Mouse (Mus musculus): ENCODE measurements around the gene Sh3bp2.
A peak's percentile ranks its signal among the peaks of the same experiment; 100 is the strongest.
"Not testable (repeated sequence)": the region's sequence is repeated elsewhere in the genome, so short reads cannot be mapped to it uniquely, and the experiment has no call there.

The Sh3bp2 gene

DNA sequence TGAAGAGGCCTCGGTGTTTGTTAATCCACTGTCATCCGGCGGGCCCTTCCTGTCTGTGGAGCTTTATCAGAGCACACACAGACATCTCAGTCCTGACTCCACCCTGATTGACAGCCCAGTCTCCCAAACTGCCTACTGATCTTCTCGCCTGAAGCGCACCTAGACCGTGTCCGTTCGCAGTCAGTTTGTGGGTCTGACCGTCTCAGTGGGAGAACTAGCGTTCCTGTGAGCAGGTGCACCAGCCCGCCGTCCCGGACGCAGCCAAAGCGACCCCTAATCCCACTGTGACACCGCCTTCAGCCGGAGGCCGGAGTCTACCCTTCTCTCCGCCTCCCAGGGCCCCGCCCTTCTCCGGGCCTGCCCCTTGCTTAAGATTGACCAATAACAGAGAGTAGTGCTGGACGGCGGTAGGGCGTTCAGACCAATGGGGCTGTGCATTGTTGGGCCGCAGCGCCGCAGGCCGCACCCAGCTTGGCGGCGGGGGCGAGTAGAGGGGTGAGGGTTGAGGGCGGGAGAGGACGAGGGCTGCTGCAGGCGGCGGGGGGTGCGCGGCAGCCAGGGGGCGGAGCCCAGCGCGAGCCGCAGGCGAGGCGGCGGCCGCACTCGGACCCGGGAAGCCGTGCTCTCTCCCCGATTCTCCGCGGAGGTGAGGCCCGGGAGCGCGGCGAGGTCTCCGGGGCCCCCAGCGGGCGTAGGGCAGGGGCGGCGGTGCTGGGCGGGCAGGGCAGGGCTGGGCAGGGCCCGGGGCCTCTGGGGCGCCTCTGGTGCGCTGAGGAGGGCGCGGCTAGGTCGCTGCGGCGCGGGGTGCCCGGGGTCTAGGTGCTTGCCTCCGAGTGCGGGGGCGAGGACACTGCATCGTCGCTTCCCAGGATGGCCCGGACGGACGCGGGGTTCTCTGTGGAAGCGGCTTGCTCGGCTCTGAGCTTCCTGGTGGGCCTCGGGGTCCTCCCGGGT is 47.9 kb downstream of the Sh3bp2 start, which contains the start of gene Add1:
TSS of gene Add1 (plus strand) at position 397 of the 954 bp plus-strand sequence.
- peak; percentile 89 for DNase-seq

DNA sequence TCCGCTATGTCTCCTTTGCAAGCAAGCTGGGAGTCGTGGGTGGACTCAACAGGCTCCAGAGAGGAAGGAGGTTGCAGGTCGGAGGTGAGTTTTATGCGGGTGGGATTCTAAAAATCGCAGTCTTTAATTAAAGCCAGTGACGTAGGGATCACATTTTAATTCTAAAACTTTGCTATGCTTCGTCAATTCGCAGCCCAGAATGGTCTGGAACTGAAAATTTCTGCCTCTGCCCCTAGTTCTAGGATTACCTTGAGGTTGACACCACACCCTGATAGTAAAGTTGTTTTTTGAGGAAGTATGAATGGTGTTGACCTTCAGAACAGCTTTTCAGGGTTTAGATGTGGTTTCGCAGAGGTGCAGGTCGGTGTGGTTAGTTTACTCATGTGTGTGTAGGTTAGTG is 49.1 kb downstream of the Sh3bp2 start:
- DNase-seq: no peak

GRCm38 (mm10) chr5:34576286-34576685 is 50.6 kb downstream of the Sh3bp2 start:
- DNase-seq: no peak

DNA sequence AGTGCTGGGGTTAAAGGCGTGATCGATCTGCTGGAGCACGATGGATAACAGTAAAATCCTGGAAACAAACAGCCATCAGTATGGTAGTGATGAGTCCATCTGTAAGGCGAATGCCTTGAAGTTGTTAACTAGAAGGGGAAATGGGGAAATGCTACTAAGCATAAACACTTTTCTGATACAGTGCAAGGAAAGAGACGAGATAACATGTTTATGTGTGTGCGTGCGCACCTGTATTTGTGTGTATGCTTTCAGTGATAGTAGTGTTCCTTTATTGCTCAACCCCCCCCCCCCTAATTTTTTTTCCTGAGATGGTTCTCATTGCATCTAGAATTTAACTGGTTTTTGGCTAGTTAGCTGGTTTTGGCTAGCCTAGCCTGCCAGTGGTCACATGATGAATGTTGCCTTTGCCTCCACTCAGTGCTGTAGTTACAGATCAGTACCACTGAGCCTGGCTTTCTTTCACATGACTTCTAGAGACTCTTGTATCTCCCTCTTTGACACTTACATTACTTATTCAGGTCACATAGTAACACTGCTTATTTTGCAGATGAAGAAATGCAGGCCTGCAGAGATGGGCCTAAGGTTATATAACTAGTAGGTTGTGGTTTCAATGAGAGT is 52.5 kb downstream of the Sh3bp2 start:
- no peak for DNase-seq

DNA sequence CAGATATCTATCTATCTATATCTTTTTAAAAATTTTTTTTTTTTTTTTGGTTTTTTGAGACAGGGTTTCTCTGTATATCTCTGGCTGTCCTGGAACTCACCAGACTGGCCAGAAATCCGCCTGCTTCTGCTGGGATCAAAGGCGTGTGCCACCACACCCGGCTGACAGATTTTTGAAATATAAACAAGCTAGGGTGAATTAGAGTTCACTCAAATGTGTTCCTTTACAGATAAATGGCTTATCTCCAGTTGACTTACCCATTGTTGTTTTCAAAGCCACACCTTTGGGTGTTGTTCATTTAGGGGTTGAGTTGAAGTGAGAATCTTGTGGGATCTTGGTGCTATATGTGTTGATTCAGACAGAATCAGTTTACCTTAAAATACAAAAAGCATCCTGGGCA is 53.7 kb downstream of the Sh3bp2 start:
- DNase-seq: no peak

GRCm38 (mm10) chr5:34581671-34582313 is 56.2 kb downstream of the Sh3bp2 start:
- DNase-seq: not testable (repeated sequence)

DNA sequence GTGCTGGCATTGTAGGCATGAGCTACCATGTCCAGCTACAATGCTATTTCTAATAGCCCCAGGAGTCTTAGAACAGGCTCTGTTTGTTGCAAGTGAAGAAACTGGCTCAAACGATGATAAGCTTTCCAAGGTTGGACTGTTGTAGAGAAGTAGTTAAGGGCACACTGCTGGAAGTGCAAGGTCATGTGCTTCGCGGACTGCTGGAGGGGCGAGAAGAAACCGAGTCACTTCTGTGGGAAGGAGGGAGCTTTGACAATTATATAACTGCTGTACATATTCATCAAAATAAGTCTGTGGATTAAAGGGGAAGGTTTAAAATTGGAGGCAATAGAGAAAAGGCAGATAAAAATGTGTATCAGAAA is 56.7 kb downstream of the Sh3bp2 start:
- DNase-seq: no peak

DNA sequence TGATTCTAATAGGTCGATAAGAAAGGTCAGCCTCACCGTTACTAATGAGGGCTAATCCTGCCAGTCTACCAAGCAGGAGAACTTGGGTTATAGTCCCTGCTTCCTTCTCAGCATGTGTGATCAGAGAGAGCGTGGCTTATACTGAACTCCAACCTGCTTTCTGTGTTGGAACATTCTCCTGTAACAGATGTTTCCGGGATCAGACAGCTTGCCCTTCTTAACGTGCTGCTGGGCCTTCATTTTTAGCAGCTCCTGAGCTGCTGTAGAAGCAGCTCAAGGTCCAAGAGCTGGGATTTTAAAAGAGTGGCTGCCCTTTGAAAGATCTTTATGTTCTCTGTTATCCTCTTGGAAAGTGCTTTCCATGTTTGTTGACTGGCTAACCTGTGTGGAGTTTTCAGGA is 59.6 kb downstream of the Sh3bp2 start:
- DNase-seq: no peak

DNA sequence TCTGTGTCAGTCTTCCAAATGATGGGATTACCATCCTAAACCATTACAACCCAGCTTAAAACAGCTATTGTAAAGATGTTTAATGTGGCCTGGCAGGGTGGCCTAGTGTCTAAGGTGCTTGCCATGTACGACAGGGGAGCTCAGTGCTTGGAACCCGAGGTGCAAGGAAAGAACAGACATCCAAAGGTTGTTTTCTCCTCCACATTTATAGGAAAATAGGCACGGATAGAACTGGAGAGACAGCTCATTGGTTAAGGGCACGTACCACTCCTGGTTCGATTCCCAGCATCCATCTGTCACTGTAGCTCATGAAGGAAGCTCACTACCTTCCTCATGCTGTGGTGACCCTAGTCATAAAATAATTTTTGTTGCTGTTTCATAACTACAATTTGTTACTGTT is 62.2 kb downstream of the Sh3bp2 start:
- no peak for DNase-seq

DNA sequence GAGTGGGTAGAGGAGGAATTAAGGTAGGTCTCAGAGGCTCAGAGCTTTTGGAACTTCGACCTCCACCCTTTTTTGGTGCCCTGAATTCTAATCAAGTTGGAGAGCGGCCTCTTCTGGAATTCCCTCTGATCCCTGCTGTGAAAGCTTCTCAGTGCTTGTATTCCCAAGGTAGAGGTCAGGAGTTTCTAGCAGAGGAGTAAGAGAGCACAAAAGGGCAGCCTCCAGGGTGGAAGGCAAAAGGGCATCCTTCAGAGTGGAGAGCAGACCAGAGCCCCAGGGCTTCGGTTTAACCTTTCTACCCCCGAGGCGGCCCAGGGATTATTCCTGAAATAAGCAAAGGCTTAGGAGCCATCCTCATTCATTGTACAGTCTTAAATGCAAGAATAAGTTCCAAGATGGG is 64.4 kb downstream of the Sh3bp2 start:
- no peak for DNase-seq

GRCm38 (mm10) chr5:34590702-34591101 is 65.1 kb downstream of the Sh3bp2 start:
- DNase-seq: no peak

DNA sequence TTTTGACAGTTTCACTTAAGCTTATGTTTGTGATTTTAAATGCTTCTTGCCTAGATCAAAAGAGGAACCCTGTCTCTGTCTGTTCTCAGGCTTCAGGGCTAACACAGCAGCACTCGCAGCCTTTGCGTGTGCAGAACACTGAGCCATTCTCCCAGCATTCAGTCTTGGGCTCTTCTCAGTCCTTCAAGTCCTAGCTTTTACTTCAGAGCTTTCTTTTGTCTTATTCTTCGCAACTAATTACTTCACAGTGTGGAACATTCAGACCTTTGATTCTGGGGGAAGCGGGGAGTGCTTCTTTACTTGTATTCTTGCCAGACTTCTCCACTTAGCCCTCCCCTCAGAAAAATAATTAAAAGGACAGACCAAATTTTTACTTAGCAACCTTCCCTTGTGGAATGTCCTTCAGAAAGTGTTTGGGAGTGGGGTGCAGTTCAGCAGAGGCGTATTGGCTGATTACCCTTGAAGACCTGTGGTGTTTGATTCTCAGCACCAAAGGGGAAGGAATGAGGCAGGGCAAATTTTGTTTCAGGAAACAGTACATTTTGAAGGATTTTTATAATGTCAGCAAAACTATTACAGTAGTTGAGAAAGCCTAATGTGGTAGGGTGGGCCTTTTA is 65.9 kb downstream of the Sh3bp2 start:
- DNase-seq: no peak

DNA sequence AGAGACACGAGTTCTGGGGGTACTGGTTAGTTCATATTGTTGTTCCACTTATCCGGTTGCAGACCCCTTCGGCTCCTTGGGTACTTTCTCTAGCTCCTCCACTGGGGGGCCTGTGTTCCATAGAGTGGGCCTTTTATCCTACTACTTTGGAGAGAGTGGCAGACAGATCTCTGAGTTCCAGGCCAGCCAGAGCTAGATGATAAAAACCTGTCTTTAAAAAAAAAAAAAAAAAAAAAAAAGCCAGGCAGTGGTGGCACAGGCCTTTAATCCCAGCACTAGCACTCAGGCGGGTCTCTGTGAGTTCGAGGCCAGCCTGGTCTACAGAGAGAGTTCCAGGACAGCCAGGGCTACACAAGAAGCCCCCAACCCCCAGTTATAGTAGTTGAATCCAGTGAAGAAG is 66.6 kb downstream of the Sh3bp2 start:
- DNase-seq: not testable (repeated sequence)

DNA sequence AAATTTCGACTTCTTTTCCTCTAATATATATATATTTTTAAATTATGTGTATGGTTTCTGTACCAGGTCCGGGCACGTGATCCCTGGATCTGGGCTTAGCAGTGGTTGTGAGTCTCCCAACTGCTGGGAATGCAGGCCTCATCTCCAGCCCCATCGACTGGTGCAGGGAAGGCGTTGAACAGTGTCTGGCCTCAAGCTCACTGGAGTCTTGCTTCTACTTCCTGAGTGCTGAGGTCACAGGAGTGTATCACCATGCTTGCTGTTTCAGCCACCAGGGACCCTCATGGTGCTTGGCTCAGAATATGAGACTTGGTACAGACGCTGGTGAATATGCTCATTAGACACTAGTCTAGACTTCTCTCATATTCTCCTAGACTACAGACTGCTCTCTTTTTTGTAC is 67.0 kb downstream of the Sh3bp2 start:
- DNase-seq: no peak

GRCm38 (mm10) chr5:34593202-34593727 is 67.6 kb downstream of the Sh3bp2 start:
- DNase-seq: no peak

DNA sequence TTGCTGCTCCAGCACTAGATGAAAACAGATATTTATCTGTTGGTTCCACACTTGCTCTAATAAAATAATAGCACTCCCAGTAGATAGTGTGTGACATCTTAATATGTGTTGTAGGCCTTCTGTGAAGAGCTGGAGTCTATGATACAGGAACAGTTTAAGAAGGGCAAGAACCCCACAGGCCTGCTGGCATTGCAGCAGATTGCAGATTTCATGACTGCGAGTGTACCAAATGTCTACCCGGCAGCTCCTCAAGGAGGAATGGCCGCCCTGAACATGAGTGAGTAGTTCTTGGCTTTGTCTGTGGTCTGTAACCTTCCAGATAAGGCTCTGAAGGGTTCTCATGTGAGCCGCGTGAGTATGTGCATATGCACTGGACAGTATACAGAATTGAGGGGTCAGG is 78.9 kb downstream of the Sh3bp2 start:
- DNase-seq: no peak

DNA sequence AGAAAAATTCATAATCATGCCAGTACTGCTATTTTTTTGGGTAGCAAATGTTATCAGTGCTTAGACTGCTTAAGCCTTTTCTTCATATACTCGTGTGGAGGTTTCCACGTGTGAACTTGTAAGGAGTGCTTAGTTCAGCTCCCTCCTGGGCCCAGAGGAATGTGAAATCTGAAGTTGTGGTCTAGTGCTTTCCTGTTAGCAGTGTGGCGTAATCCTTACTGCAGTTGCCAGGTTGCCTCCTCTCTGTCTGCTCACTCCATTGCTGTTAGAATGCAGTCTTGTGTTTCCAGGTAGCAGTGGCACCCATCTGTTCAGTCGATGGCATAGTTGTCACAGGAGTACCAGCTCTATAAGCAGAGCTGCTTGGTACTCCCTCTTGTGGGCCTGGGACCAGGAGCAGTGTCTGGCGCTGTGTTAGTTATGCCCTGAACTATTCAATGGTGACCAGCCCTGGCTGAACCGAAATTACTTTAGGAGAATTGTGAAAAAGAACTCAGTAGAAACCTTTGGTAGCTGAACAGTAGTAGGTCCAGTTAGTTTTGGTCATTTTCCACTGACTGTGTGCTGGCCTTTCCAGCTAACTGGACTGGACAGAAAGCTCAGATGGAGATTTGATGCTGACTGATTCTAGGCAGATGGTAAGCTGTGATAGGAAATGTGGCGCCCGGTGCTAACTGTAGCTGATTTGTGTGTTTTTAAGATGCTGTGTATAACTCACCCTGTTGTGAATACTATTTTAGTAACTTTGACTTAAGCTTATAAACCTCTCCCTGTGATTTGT is 81.7 kb downstream of the Sh3bp2 start:
- no peak for DNase-seq

- no peak for DNase-seq
Measured at GRCm38 (mm10) chr5:34608226-34608625, 82.6 kb downstream of the Sh3bp2 start.

DNA sequence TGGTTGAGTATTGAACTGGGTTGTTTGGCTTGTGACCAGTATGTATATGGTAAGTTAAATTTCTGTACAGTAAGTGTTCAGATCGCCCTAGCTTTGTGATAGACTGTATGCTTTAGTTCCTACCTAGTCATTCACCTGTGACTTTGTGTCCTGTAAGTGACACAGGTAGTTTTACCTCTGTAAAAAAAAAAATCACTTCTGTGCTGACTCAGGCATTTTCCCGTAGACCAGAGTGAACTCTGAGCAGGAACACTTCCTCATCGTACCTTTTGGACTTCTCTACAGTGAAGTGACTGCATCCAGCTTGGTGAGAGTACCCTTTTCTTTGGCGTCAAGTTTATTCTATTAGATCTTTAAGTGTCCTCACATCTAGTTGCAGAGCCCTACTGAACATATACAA is 84.3 kb downstream of the Sh3bp2 start:
- no peak for DNase-seq
